Mouse (Mus musculus): ENCODE data around the gene Lrp2.

Gene Lrp2

GRCm38 (mm10) chr2:69400866-69401604 lies 184.8 kb downstream of the Lrp2 start:
- DNase-seq (ENCODE audit: low spot score), result no peak

DNA sequence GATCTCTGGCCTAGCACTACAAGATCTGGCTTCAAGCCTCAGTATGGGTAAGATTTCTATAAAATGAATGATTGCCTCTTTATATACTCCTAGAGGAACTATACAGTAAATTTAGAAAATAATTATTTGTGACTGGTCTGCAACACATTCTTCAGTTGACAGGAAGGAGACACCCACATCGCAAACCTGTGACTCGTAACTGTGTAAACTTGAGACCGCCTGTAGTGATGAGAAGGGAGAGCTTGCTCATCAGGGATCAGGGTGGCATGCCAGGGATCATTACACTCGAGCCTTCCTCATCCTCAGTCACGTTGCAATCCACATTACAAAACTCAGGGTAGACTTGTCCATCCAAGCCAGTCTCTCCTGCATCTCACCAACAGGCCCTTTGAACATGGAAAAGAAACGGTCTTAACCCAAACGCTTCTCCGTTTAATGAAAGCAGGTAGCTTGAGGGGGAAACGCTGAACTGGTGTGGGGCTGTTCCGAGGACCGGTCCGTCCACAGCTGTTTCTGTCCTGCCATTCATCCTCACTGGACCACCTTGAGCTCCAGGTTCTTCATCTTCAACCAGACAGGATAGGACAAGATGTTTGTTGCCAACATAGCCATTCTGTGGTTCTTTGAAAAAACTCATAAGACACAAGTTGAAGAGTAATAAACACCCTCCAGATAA lies 189.0 kb downstream of the Lrp2 start:
- DNase-seq (ENCODE audit: low spot score), result no peak

DNA sequence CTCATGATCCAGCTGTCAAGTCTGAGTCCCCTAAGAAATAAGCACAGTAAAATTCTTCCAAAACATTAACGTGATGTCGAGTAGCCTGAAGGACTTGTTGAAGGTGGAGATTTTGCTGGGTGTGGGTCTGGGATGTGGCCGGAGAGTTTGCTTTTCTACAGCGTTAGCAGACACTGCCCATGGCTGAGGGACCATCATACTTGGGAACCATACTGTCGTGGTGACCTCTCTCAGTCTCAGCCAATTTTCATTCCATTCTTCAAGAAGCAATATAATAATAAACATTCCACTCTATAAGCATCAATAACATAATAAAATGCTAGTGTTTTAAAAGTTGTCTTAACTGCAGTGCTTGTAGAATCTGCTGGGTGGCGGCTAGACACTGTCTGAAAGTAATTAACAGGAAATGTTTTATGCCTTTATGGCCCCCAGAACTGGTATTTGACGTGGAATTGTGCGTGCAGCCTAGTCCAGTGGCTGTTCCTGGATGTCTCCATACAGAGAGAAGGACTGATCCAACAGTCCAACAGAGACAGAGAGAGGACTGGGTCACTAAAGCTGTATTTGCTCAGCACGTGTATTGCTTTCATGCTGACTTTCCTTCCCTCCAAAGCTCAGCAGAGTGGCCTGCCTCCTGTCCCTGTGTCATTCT lies 190.1 kb downstream of the Lrp2 start:
- DNase-seq (ENCODE audit: low spot score), result no peak

DNA sequence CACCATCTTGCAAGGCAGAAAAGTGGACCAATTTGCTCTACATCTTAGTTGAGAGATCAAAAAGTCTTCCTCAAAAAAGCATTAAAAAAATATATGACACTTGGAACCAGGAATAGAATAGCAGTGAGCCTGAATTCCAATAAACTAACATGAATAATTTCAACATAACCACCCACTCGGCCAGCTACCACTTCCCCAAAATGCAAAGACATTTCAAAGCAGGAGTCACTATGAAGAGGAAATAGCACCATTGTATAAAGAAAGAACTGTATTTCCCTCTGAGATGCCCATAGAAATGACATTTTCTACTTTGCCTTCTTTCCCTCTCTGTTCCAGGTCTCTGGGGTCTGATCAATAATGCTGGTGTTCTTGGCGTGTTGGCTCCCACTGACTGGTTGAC lies 191.9 kb downstream of the Lrp2 start:
- no peak for DNase-seq (ENCODE audit: low spot score)

GRCm38 (mm10) chr2:69386118-69386871 lies 199.6 kb downstream of the Lrp2 start:
- DNase-seq (ENCODE audit: low spot score), result no peak

- no peak for DNase-seq (ENCODE audit: low spot score)
Measured at GRCm38 (mm10) chr2:69382838-69383237, 203.0 kb downstream of the Lrp2 start.

DNA sequence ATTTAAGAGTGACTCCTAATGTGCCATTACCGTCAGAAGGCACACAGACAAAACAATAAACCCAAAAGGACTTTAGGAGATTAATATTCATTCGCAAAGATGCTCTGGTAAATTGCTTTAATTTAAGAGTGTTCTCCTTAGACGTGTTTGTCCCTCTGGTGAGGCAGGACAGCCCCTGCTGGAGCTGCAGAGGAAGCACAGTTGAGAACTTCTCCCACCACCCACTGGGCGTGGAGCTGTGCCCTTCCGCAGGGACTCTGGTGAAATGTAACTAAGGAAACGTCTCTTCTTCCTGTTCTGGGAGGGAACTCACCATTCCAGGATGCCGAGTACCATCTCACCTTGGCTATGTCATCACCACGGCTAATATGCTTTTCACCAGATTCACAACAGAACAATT lies 204.1 kb downstream of the Lrp2 start:
- no peak for DNase-seq (ENCODE audit: low spot score)

GRCm38 (mm10) chr2:69380281-69380680 lies 205.6 kb downstream of the Lrp2 start, which contains the start of gene Dhrs9:
TSS of gene Dhrs9 (plus strand) at chr2:69380445.
- no peak for DNase-seq (ENCODE audit: low spot score)

DNA sequence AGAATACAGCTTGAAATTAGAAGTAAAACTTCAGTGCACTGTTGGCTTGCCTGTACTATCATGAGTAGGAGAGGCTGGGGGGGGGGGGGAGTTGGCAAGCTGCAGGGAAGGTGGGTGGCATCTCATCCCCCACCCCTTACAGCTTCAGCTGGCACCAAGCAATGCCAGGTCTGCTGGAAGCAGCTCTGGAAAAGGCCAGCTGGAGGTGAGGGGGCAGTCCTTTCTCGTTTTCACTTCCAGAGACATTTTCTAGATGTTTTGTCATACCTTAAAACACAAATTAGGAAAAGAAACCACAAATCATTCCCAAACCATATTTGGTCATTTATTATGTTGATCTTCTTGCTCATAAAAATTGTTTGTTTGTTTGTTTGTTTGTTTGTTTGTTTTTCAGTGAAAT lies 206.1 kb downstream of the Lrp2 start:
- DNase-seq (ENCODE audit: low spot score), result no peak

GRCm38 (mm10) chr2:69376780-69377179 lies 209.1 kb downstream of the Lrp2 start:
- no peak for DNase-seq (ENCODE audit: low spot score)

All from ovary, postnatal 14 days (tissue).